Mouse (Mus musculus) embryonic fibroblast, embryonic 13.5 days (primary cell): ENCODE measurements around the gene Ccdc13. TPM values are rescaled to one million over a fixed set of nuclear protein-coding genes. Genes with fewer than 3 reads are reported as not detected.

Experiments used
- H3K27ac ChIP-seq: 2 replicates; pipeline ENCODE4 v1.5.1; 2012; ENCODE audit warnings: low read length, control low read depth, inconsistent platforms; ENCODE audit not compliant: insufficient read depth
- H3K4me1 ChIP-seq: 2 replicates; pipeline ENCODE4 v1.6.1; 2011; ENCODE audit warnings: low read length; ENCODE audit not compliant: control insufficient read depth, insufficient read depth
- H3K4me3 ChIP-seq: 2 replicates; pipeline ENCODE4 v1.5.1; 2011; ENCODE audit warnings: mild to moderate bottlenecking, control low read depth, low read length; ENCODE audit not compliant: insufficient read depth
- CTCF ChIP-seq: IDR thresholded peaks from 2 replicates; pipeline ENCODE4 v1.5.1; 2011; ENCODE audit warnings: mild to moderate bottlenecking, control low read depth, low read length, moderate library complexity, borderline replicate concordance; ENCODE audit not compliant: insufficient read depth
- POLR2A ChIP-seq: IDR thresholded peaks from 2 replicates; pipeline ENCODE4 v1.6.1; 2011; ENCODE audit warnings: low read depth, mild to moderate bottlenecking, control low read depth, low read length, moderate library complexity
- polyA plus RNA-seq: library from polyadenylated mRNA; stranded (reverse); fragments of >200 nt; gene quantifications from 2 replicates; pipeline ENCODE4 v1.2.4, GENCODE M21; 2011; ENCODE audit warnings: low read depth; ENCODE audit not compliant: missing spikeins, insufficient read length

Ccdc13 gene
- polyA plus RNA-seq, 1 experiment, result not detected

GRCm38 (mm10) chr9:121761091-121761665 is 78.1 kb downstream of the Ccdc13 start:
- Histone ChIP-seq H3K4me1 (peaks cover 12% of the 10 kb centered on the region), H3K27ac (peak overlapping the region; percentile 38), H3K4me3 (peak overlapping the region; percentile 63)
- no peak for TF ChIP-seq CTCF
- TF ChIP-seq POLR2A, result peak; percentile 69

- peak overlapping the region; percentile 38 for H3K27ac ChIP-seq
- H3K4me1 ChIP-seq, result peaks cover 12% of the 10 kb centered on the region
- TF ChIP-seq CTCF, result no peak
- TF ChIP-seq POLR2A, result peak; percentile 46; the same call in 1 of the 2 replicates
- H3K4me3 ChIP-seq, result peak overlapping the region; percentile 63
These were observed 78.8 kb downstream of the Ccdc13 start for GRCm38 (mm10) chr9:121760271-121761090.

- Histone ChIP-seq H3K27ac (peak within 1 kb of the TSS; percentile 38), H3K4me1 (peaks cover 12% of the 10 kb centered on the region)
These were observed 79.9 kb downstream of the Ccdc13 start, which contains the start of gene Zfp651 for GRCm38 (mm10) chr9:121759091-121760081. Gene Zfp651, plus strand, starts transcription at chr9:121759330.

GRCm38 (mm10) chr9:121757835-121758814 is 81.1 kb downstream of the Ccdc13 start:
- H3K4me3 ChIP-seq, result peak overlapping the region; percentile 60; the same call in 1 of the 2 replicates
- H3K27ac ChIP-seq, result peak overlapping the region; percentile 63
- TF ChIP-seq CTCF (no peak), POLR2A (no peak; the same call in 1 of the 2 replicates)
- peaks cover 12% of the 10 kb centered on the region for H3K4me1 ChIP-seq

More at GRCm38 (mm10) chr9:121759091-121760081, 79.9 kb downstream of the Ccdc13 start, which contains the start of gene Zfp651:
- TF ChIP-seq POLR2A (peak; percentile 75), CTCF (no peak)
- peak within 1 kb of the TSS; percentile 63 for H3K4me3 ChIP-seq

- no peak overlapping the region for H3K4me3 ChIP-seq
These were observed 81.8 kb downstream of the Ccdc13 start for GRCm38 (mm10) chr9:121757432-121757831.

GRCm38 (mm10) chr9:121756785-121757184 is 82.5 kb downstream of the Ccdc13 start:
- H3K27ac ChIP-seq, result no peak overlapping the region
- H3K4me1 ChIP-seq, result peaks cover 12% of the 10 kb centered on the region
- H3K4me3 ChIP-seq, result no peak overlapping the region
- TF ChIP-seq CTCF (no peak), POLR2A (no peak)

More at GRCm38 (mm10) chr9:121757432-121757831, 81.8 kb downstream of the Ccdc13 start:
- TF ChIP-seq CTCF (no peak), POLR2A (peak; percentile 46)
- H3K27ac ChIP-seq, result peak overlapping the region; percentile 63
- peaks cover 12% of the 10 kb centered on the region for H3K4me1 ChIP-seq

GRCm38 (mm10) chr9:121754624-121755023 is 84.6 kb downstream of the Ccdc13 start:
- Histone ChIP-seq H3K4me3 (no peak overlapping the region), H3K27ac (no peak overlapping the region), H3K4me1 (peaks cover 7% of the 10 kb centered on the region)
- TF ChIP-seq POLR2A, result no peak
- no peak for TF ChIP-seq CTCF

GRCm38 (mm10) chr9:121752774-121753173 is 86.5 kb downstream of the Ccdc13 start:
- Histone ChIP-seq H3K4me1 (peaks cover 6% of the 10 kb centered on the region), H3K4me3 (no peak overlapping the region), H3K27ac (no peak overlapping the region)
- no peak for TF ChIP-seq CTCF
- TF ChIP-seq POLR2A, result no peak

Other genes starting within 250 kb of the Ccdc13 start
- not detected in 2 replicates for gene Lyzl4, start 197.4 kb downstream of the Ccdc13 start, polyA plus RNA-seq
- 0.14 TPM in 1 of 2 replicates, not detected in the other for gene Vipr1, start 196.7 kb downstream of the Ccdc13 start, polyA plus RNA-seq
- 9.3 and 11.2 TPM in 2 replicates for gene Sec22c, start 134.0 kb downstream of the Ccdc13 start, polyA plus RNA-seq
- 46.9 and 59.7 TPM in 2 replicates for gene Ss18l2, start 129.1 kb downstream of the Ccdc13 start, polyA plus RNA-seq
- 134 and 169 TPM in 2 replicates for gene Nktr, start 120.3 kb downstream of the Ccdc13 start, polyA plus RNA-seq
- gene Zfp651, start 80.1 kb downstream of the Ccdc13 start, polyA plus RNA-seq, result 30.4 and 36.6 TPM in 2 replicates
- gene Klhl40, start 61.9 kb downstream of the Ccdc13 start, polyA plus RNA-seq, result not detected in 2 replicates
- gene Hhatl, start 47.0 kb downstream of the Ccdc13 start, polyA plus RNA-seq, result not detected in 2 replicates
- 96.1 and 101 TPM in 2 replicates for gene Higd1a, start 18.9 kb upstream of the Ccdc13 start, polyA plus RNA-seq
- not detected in 2 replicates for gene Ackr2, start 58.9 kb upstream of the Ccdc13 start, polyA plus RNA-seq
- gene Cyp8b1, start 76.8 kb upstream of the Ccdc13 start, polyA plus RNA-seq, result not detected in 2 replicates
- gene Fam198a, start 111.5 kb upstream of the Ccdc13 start, polyA plus RNA-seq, result 0.98 TPM in 1 of 2 replicates, not detected in the other
- gene Pomgnt2, start 157.6 kb upstream of the Ccdc13 start, polyA plus RNA-seq, result 6.2 and 7.6 TPM in 2 replicates